In the genomic region with DNA sequence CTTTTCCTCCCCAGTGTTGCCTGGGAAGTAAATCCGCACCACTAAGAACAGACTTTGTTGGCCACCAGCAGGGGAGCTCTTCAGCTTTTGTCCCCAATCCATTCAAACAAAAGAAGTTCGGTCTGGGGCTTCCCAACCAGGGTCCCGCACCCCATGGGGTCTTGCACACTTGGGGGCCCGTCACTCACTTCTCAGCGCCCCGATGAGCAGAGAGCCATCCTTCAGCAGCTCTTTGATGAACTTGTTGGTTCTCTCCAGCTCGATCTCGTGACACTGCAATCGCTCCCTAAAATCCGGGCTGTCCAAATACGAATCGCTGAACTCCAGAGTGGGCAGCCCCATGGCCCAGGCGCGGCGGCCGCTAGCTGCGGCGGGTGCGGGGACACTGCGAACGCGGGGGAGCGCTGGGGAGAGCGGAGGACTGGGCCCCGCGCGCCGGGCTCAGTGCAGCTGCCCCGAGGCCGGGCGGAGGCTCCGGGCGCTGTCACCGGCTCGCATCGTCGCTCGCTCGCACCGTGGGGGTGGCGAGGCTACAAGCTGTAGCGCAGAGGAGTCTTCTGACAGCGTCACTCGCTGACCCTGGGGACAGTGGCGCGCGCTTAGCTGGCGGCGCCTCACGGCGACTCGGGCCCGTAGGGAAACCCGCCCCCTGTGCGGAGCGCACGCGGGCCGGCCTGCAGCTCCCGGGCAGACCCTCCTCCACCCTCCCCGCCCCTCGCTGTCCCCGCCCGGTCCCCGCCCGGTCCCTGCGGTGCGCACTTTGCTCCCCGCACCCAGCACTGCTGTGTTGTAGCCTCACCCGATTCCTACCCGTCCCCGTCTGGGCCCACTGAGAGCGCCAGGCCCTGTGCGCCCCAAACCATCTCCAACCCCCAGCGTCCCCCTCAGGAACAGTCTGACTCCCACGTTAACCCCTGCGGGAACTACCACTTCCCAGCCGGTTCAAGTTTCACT, we compare ENCODE assay signal across 8 mouse cellular contexts. TPM values are rescaled to one million over a fixed set of nuclear protein-coding genes. Genes with fewer than 3 reads are reported as not detected.
A peak's percentile ranks its signal among the peaks of the same experiment; 100 is the strongest.
DNase-seq lines count a peak whose midpoint lies in the region; ATAC-seq lines count a peak whose summit lies in the region.

Arhgap42 (minus strand) TSS at position 664 of the 954 bp plus-strand sequence.

- under 1% methylated on average over 67 of the region's 78 CpGs for WGBS in embryonic facial prominence, embryonic 12.5 days
- under 1% methylated on average over 71 of the region's 78 CpGs for WGBS in midbrain, embryonic 12.5 days

- H3K27ac ChIP-seq in embryonic facial prominence, embryonic 12.5 days = peak within 1 kb of the TSS; percentile 93
- peak within 1 kb of the TSS; percentile 88 for H3K27ac ChIP-seq in midbrain, embryonic 12.5 days (replicated peaks)

- intact Hi-C loops in left cerebral cortex, postnatal 4 days (cut with DNase I) = loop anchor here (10.0 kb wide), 1 partner anchor 184 kb away; no protein-coding TSS in a partner anchor

- no peak for DNase-seq in cerebellum, adult 9-10 months
- DNase-seq in heart, adult 18-20 months = peak; percentile 79 to 86
- DNase-seq in kidney, adult 11 months = peak; percentile 66
- DNase-seq in left cerebral cortex, postnatal 4 days = peak; percentile 57
- DNase-seq in spleen, postnatal 4 days (ENCODE audit: low spot score in 2 of 2) = peak; percentile 13 to 63

- H3K4me2 ChIP-seq in embryonic facial prominence, embryonic 12.5 days (replicated peaks) = peak within 1 kb of the TSS; percentile 61
- H3K4me2 ChIP-seq in midbrain, embryonic 12.5 days (replicated peaks) = peak within 1 kb of the TSS; percentile 70

- no peaks in the 10 kb centered on the region for H3K27me3 ChIP-seq in embryonic facial prominence, embryonic 12.5 days
- H3K27me3 ChIP-seq in midbrain, embryonic 12.5 days = no peaks in the 10 kb centered on the region

- peak; percentile 58 for ATAC-seq in cerebellum, adult (ENCODE audit: insufficient number of reproducible peaks, low FRiP score, low TSS enrichment)
- ATAC-seq in embryonic facial prominence, embryonic 12.5 days (ENCODE audit: insufficient number of reproducible peaks, insufficient read depth, low FRiP score, low TSS enrichment) = peak; percentile 87
- peak; percentile 93 for ATAC-seq in midbrain, embryonic 12.5 days (ENCODE audit: low FRiP score, low read depth)

- no peaks in the 10 kb centered on the region for H3K9me3 ChIP-seq in embryonic facial prominence, embryonic 12.5 days
- H3K9me3 ChIP-seq in midbrain, embryonic 12.5 days = no peaks in the 10 kb centered on the region

- H3K36me3 ChIP-seq in embryonic facial prominence, embryonic 12.5 days = no peaks in the 10 kb centered on the region
- no peaks in the 10 kb centered on the region for H3K36me3 ChIP-seq in midbrain, embryonic 12.5 days

- H3K4me1 ChIP-seq in embryonic facial prominence, embryonic 12.5 days = peaks cover 10% of the 10 kb centered on the region; the same call in 1 of the 2 replicates
- peaks cover 11% of the 10 kb centered on the region for H3K4me1 ChIP-seq in midbrain, embryonic 12.5 days

- H3K4me3 ChIP-seq in embryonic facial prominence, embryonic 12.5 days = peak within 1 kb of the TSS; percentile 80
- H3K4me3 ChIP-seq in midbrain, embryonic 12.5 days = peak within 1 kb of the TSS; percentile 77

- peak within 1 kb of the TSS; percentile 93 for H3K9ac ChIP-seq in embryonic facial prominence, embryonic 12.5 days
- peak within 1 kb of the TSS; percentile 75 for H3K9ac ChIP-seq in midbrain, embryonic 12.5 days (replicated peaks)

RNA-seq across cellular contexts. Expression of gene Arhgap42, which starts in this region (rescaled TPM):
- polyA plus RNA-seq in embryonic facial prominence, embryonic 12.5 days (2016; fragmentation: Nextera tagmentation; extraction: Ambion mirVana) = 48.0 and 53.0 TPM in 2 replicates
- 1 to 10 TPM; 8.0 to 9.8 TPM for total RNA-seq in heart, adult 18-20 months (2021)
- 10 to 100 TPM; 15.2 to 21.2 TPM for total RNA-seq in left cerebral cortex, postnatal 4 days (2021)
- polyA plus RNA-seq in midbrain, embryonic 12.5 days (2016; fragmentation: Nextera tagmentation; extraction: Ambion mirVana) = 21.4 and 24.4 TPM in 2 replicates
